Mouse (Mus musculus): ENCODE results near the gene Rbm44.

Gene Rbm44

GRCm38 (mm10) chr1:91144813-91145212, at the start of gene Rbm44:
Gene Rbm44, plus strand, starts transcription at chr1:91145089.
- no peak for DNase-seq

- DNase-seq, result no peak
Observed at GRCm38 (mm10) chr1:91095258-91095657, 49.6 kb upstream of the Rbm44 start.

- no peak for DNase-seq
Observed at GRCm38 (mm10) chr1:91095853-91096252, 49.0 kb upstream of the Rbm44 start.

- DNase-seq, result no peak
Observed at GRCm38 (mm10) chr1:91096490-91096889, 48.4 kb upstream of the Rbm44 start.

GRCm38 (mm10) chr1:91097283-91097834, 47.5 kb upstream of the Rbm44 start:
- DNase-seq, result no peak

DNA sequence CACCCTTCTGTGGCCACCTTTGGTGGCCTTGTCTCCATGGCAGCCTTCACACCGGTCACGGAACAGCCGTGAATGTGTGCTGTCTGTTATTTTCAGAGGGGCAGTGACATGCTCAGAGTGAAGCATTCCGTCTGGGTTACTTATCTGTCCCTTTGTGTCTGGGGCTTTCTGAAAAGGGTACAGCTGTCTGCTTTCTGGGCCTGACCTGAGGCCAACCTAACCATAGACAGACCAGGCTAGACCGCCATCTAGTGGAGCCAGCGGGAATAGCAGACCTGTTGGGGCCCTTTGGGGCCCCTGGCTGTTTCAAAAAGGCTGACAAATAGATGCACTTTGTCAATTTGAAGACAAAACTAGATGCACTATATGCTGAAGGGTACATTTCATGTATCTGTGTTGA, 46.0 kb upstream of the Rbm44 start:
- peak; percentile 10 for DNase-seq

- DNase-seq, result no peak
Observed at GRCm38 (mm10) chr1:91101709-91102440, 43.0 kb upstream of the Rbm44 start.

DNA sequence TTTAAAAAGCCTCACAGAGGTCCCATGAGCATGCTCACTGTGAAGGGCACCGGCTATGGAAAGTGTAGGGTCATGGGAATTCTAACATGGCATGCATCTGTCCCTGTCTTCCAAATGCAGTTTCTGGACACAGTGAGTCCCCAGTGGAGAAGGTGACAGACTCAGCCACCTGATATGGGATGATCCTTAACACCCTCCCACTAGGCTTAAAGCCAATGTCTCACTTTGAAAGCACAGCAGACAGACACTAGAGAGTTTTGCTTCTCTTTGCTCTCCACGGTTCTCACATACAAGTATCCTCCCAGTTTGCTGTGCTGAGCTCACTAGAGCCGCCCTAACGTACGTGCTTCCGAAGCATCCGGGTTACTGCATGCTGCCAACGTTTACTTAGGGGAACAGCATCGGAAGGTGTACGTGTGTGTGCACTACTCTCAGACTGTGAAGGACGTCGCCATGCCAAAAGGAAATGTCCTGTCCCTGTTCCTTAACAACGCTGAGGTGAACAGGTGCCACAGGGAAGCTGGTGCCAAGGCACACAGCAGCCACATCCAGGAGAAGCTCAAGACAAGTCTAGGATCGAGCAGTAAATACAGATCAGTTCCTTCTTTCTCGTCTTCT, 41.4 kb upstream of the Rbm44 start:
- DNase-seq, result no peak

- no peak for DNase-seq
Observed at GRCm38 (mm10) chr1:91107548-91107947, 37.3 kb upstream of the Rbm44 start.

DNA sequence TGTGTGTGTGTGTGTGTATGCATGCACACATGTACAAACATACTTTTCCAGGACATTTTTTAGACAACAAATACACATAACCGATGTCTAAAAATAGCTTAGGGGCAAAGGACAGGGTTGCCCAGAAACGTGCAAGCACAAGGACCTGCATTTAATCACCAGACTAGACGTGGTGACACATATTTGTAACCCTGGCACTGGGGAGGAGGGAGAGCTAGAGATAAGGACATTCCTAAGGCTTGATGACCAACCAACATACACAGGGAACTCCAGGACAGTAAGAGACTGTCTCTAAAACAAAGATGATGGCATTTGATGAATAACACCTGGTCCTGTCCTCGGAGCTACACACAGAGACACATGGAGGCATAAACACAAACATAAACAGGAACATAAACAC, 35.6 kb upstream of the Rbm44 start:
- DNase-seq, result no peak

GRCm38 (mm10) chr1:91112171-91112570, 32.7 kb upstream of the Rbm44 start:
- no peak for DNase-seq

GRCm38 (mm10) chr1:91112606-91113005, 32.3 kb upstream of the Rbm44 start:
- DNase-seq, result no peak

DNA sequence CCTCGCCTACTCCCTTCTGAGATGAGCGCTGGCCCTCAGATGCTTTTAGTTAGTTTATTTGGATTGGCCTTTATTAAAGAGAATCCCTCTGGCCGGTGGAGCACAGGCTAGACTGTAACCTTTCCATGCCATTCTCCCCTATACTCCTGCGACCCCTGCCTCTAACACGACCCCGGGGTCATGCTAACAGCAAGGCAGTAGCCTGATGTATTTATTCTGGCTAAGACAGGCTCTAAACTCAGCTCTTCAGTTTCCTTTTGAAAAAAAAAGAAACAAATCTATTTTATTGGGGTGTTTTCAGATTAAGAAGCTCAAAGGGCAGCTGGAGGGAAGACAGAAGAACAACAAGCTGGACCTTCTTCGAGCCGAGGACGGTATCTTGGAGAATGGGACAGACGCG, 22.8 kb upstream of the Rbm44 start:
- DNase-seq, result no peak

DNA sequence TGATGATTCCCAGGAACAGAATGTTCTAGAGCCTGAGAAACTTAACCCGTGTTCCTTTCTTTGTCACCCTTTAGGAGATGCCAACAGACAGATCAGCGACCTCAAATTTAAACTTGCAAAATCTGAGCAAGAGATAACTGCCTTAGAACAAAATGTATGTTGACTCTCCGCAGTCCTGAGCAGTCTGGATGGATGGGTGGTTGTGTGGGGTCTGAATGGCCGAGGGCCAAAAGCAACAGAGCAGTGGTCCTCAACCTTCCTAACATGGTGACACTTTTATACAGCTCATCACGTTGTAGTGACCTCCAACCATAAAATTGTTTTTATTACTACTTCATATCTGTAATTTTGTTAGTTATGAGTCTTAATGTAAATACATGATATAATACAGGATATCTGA, 21.9 kb upstream of the Rbm44 start:
- no peak for DNase-seq

GRCm38 (mm10) chr1:91123466-91123865, 21.4 kb upstream of the Rbm44 start:
- no peak for DNase-seq

GRCm38 (mm10) chr1:91128849-91129248, 16.0 kb upstream of the Rbm44 start:
- DNase-seq, result no peak

DNA sequence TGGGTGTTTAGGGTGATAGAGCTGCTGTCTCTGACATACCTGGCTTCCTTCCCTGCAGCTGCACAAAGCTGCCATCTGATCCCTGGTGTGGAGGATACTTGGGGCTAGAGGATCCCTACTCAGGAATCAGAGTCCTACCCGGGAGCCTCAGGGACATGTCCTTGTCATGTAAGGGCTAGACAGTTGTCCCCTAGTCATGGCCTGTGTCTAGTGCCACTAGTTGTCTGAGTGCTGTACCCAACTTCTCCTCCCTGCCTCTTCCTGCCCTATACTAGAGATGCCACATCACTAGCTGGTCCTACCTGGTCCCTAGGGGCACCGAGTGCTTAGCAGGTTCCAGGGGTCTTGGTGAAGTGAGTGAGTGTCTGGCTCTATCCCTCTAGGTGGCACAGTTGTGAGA, 7.9 kb upstream of the Rbm44 start:
- DNase-seq, result no peak

- DNase-seq, result no peak
Observed at GRCm38 (mm10) chr1:91151509-91151908, 6.6 kb downstream of the Rbm44 start.

DNA sequence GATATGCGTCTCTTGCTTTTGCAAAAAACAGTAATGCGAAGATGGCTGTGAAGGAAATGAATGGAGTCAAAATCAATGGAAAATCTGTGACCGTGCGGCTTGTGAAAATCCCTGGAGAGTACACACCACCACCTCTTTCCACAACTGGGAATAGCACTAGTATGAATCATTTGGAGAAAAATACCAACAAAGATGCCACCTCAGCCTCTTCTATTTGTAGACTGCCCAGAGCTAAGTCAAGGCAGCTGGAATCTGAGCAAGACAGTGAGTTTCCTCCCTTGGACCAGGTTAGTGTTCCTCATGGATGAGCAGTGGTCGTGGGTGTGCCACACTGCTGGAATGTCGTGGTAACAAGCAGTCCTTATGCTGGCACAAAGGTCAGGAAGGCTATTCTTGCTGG, 21.9 kb downstream of the Rbm44 start:
- no peak for DNase-seq

GRCm38 (mm10) chr1:91169157-91169556, 24.3 kb downstream of the Rbm44 start:
- DNase-seq, result no peak

DNA sequence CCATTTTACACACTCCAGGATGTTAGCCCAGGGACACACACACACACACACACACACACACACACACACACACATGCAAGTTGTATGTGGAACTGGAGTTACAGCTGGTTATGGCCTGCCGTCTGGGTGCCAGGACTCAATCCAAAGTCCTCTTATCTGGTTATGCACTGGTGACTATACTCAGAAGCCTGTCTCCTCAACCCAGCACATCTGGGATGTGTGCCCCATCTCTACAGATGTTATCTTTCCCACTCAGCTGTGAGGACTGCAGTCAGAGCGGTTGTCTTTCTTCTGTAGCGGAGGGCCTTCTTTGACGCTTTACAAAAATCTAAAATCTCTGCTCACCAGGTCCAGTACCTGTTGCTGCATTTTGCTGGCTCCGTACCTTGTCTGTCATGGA, 29.9 kb downstream of the Rbm44 start:
- no peak for DNase-seq

- no peak for DNase-seq
Observed at GRCm38 (mm10) chr1:91176026-91176425, 31.1 kb downstream of the Rbm44 start.

- no peak for DNase-seq
Observed at GRCm38 (mm10) chr1:91176871-91177270, 32.0 kb downstream of the Rbm44 start.

GRCm38 (mm10) chr1:91179086-91179485, 34.2 kb downstream of the Rbm44 start:
- peak; percentile 10 for DNase-seq
